Mouse (Mus musculus) left cerebral cortex, postnatal 4 days (tissue): Measurements from ENCODE around the gene Slc4a4. TPM values are rescaled to one million over a fixed set of nuclear protein-coding genes. Genes with fewer than 3 reads are reported as not detected.
A peak's percentile ranks its signal among the peaks of the same experiment; 100 is the strongest.

ENCODE experiments used
- DNase-seq: peaks from one replicate; pipeline ENCODE4 v3.0.0-alpha.2; 2022
- intact Hi-C: fragments of 180-260 bp; cut with DNase I; formaldehyde crosslinking; loops from one replicate; pipeline ENCODE4 v1.15.1; 2025
- total RNA-seq, 2 experiments: library from RNA; stranded (reverse); gene quantifications; 2 replicates each; pipeline ENCODE4 v1.2.3; 2021

The Slc4a4 gene
- total RNA-seq = 10 to 100 TPM; 52.0 to 60.8 TPM

DNA sequence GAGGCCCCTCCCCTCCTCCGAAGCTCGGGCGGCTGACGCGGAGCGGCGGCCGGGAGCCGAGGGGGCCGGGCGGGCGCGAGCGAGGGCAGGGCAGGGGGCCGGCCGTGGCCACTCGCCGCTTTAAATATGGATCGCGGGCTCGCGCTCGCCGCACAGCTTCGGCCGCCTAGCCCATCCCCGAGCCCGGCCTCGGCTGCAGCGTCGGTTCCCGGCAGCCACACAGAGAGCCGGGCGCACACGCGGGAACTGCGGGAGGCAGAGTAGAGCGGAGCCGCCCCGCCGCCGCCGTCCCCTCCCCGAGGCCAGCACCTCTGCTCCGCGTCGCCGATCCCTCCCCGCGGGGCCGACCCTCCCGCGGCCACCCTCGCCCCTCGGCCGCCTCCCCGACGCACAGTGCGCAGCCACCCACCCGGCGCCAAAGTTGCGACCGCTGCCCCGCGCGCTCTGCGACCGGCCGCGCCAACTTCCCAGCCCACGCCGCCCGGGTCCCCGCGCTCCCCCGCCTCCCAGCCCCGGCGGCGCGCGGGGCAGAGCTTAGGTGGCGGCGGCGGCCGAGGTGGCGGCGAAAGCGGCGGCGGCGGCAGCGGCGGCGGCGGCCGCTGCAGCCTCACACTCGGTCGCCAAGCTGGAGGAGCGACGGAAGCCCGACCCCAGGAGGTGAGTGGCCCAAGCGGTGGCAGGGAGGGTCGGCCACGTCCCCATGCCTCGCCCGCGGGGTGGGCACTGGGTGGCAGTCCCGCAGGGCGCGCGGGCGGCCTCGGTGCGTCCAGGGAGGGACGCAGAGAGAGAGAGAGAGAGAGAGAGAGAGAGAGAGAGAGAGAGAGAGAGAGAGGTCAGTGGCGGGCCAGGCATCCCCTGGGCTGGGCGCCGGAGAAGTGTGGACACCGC, at the start of gene Slc4a4:
Gene Slc4a4 (plus strand): TSS at position 151 of the 888 bp plus-strand sequence.
- peak; percentile 63 for DNase-seq
- intact Hi-C loops = loop anchor here (10.0 kb wide), 2 partner anchors 338 to 498 kb away; no protein-coding TSS in a partner anchor

DNA sequence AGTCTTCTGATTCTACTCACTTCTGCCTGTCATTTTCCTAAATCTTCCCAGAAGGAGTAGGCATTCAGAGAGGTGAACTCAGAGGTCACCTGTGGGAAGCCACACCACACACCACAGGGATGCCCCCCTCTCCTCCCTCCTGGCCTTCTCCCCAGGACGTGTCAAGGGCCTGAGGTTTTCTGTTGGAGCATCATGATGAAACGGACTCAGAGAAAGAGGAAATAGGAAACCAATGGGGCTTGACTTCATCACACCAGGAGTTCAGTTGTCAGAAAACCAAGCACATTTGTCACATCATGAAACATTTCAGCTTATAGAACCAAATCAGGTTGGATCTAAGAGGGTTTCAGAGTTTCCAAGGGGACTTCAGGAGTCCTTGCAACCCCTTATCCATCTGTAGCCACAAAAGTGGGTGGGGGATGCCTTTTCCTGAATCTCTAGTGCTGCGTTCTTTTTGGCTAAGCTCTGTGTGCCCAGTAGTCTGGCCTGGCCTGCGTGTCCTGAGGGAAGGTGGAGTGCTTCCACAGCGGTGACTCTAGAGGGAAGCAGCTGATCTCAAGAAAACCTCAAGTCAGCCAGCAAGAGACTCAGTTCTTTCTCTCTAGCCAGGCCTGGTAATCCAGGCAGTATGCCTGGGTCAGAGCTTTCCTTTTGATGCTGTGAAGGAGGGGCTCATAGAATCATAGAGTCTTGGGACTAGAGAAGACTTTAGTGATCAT, 46.4 kb upstream of the Slc4a4 start:
- intact Hi-C loops = no loop called here
- no peak for DNase-seq

DNA sequence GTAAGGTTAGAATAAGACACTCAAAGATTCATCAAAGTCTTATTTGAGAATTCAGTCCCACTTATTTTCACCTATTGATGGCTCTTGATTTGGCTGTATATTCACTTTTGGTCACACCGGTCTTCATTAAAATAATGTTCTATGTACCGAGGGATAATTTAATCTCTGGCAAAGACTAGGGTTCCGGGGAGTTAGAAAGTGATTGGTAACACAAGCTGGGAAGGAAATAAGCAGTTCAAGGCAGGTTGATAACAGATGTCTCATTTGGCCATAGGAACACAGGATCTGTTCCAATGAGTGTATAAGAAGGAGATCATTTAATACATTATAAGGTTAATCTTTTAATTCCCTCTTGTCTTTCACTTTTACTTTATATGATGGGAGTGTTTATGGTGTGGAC, 29.3 kb upstream of the Slc4a4 start:
- intact Hi-C loops = no loop called here
- DNase-seq = no peak

DNA sequence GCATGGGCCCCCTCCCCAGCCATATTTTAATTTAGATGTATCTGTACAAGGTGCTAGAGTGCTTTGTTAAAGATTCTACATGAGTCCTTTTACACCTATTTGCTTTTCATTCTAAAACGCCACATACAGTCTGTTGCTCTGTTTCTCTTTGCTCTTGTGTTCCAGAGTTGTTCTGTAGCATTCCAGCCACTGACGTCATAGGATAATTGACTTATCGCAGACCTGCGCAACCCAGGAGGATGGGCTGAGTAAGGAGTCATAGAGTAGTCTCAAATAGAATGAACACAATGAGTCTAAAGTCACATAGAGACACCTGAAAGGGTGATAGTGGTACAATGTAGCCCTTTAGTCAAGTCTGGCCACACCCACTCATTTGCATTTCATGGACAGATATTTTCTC, 28.8 kb upstream of the Slc4a4 start:
- intact Hi-C loops = no loop called here
- no peak for DNase-seq

DNA sequence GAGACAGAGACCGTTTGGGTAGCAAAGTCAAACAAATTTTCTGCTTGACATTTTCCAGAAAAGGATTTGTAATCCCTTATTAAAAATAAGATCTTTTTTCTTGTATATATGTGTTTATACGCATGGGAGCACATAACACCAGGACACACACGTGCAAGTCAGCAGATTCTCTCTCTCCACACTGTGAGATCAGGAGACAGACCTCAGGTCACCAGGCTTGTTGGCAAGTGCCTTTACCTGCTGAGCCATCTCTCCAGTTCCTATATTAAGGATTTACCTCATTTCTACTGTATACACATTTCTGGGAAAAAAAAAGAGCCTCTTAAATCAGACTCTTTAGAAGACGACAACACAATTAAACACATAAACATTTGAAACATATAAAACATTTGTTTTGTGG, 28.4 kb upstream of the Slc4a4 start:
- intact Hi-C loops = no loop called here
- DNase-seq = no peak

DNA sequence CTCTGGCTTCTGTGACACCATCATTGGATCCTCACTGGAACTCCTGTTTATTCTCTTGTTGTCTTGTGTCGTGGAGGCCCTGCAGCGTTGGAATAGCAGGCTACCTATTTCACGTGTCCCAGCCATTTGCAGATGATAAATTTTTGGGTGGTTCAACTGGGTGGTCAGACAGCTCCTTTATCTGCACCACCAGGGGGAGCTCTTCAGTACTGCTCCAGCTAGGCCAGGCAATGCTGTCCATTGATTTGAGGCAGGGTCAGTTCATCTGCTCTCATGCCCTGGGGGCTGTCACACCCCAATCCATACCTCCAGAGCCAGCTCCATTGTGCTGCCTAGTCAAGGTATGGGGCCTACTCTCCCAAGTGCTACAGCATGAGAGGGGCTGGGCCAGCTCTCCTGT, 24.5 kb upstream of the Slc4a4 start:
- intact Hi-C loops = no loop called here
- DNase-seq = peak; percentile 23

DNA sequence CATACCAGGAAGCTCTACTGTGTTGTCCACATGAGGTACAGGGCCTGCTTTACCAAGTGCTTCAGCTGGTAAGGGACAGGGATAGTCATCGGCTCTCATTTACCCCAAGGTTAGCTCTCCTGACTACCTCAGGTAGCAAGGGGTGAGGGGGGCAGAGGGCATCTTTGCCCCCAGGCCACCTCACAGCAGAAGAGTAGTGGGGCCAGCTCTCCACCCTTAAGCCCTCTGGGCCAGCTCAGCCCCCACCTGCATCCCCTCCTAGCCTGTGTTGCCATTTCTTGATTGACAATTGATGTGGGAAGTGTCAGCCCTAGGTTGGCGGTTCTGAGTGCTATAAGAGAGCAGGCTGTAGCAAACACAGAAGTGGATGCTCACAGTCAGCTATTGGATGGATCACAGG, 23.8 kb upstream of the Slc4a4 start:
- intact Hi-C loops = no loop called here
- no peak for DNase-seq

DNA sequence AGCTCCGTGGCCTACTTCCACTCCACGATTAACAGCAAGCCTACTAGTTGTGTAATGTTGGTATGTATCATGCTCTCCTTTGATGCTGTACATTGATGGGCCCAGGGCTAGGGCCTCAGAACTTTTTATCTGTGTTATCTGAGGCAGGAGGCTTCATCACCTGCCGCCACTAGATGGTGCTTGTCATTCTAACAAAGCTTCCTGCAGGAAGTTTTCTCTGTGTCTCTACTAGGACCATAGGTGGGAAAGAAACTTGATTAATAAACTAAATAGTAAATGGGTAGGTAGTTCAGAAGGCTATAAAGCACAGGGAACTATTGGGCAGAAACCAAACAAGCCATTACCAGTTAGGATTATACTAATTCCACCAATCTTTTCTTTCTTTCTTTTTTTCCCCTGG, 2.5 kb upstream of the Slc4a4 start:
- intact Hi-C loops = loop anchor here (10.0 kb wide), 2 partner anchors 341 to 501 kb away; no protein-coding TSS in a partner anchor
- peak; percentile 32 for DNase-seq

DNA sequence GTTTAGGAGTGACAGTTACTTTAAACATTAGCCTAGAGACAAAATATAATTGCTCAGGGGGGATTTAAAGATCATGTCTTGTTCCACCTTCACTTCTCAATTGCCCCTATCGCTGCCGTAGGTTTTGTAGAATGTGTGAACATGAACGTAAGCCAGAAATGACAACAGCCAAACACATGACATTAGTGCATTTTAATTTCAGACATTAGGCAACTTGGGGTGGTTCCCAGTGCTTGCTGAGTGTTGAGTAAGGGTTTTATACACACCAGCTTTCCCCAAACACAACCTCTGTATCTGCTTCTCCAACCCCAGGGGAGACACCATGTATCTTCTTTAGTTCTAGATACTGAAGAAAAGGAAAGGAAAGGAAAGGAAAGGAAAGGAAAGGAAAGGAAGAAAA, 1.1 kb upstream of the Slc4a4 start:
- DNase-seq = no peak
- intact Hi-C loops = loop anchor here (10.0 kb wide), 2 partner anchors 339 to 499 kb away; no protein-coding TSS in a partner anchor

DNA sequence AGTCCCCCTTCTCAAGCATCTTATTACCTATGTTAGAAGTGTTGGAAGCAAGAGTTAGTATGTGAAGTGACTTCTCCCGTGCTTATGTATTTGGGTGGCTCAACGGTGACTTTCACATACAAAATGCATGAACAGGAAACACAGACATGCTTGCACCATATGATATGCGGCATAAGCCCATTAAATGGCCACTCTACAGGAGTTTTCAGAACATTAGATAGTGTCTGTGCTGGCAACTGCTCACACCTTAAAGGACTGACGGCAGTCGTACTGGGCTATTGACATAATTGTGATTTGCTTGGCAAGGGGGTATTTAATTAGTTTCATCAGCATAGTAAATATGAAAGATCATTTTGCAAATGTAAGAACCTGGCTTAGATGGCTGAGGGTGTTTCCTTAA, 674 bp upstream of the Slc4a4 start:
- no peak for DNase-seq
- intact Hi-C loops = loop anchor here (10.0 kb wide), 2 partner anchors 339 to 499 kb away; no protein-coding TSS in a partner anchor

DNA sequence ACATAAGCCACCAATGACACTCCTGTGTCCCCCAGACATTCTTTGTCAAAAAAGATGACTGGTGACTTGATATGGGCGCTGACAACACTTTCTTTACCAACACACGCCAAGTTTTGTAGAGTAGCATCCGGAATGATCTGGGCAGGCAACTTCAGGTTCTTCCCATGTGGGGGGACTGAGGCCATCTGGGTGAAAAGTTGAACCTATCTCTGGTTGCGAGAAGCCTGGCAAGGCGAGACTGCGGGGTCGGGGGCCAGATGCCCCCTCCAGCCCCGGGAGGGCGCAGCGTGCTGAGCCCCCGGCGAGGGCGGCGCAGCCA, 310 bp upstream of the Slc4a4 start:
- no peak for DNase-seq
- intact Hi-C loops = loop anchor here (10.0 kb wide), 2 partner anchors 338 to 498 kb away; no protein-coding TSS in a partner anchor

DNA sequence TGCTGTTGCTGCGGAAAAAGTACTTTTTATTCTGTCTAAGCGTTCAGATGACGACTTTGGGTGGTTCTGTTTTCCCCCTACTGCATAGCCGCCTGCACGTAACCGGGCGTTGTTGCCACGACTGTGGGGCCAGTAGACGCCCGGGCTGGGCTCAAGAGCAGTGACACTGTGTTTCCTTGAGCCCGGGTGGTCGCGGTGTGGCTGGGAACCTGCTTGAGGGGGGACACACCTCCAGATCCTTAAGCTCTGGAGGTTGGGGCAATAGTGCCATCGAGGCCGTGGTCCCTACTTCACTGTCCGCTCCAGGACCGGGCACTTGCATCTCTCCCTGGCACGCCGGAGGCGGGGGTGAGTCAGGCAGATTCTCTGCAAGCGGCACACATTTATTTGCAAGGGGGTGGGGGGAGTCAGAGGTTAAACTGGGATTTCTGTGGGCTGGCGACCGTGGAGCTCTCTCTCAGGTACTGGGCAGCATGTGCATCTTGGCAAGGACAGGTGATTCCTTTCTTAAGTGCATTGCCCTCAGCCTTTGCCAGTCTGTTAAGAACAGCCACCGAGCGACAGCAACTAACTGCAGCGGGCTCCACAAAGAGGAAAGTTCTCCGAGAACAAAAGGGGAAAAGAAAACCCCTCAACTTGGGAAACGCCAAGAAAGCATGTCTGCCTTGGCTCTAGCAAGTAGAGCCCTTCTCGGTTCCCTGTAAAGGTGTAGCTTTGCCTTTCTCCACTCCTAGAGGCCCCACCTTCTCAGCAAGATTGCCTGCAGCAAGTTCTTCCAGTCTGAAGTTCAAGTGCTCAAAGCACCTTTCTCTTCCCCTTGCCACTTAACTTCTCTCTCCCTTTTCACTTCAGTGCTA, 1.2 kb downstream of the Slc4a4 start:
- intact Hi-C loops = loop anchor here (10.0 kb wide), 2 partner anchors 337 to 497 kb away; no protein-coding TSS in a partner anchor
- DNase-seq = peak; percentile 23

DNA sequence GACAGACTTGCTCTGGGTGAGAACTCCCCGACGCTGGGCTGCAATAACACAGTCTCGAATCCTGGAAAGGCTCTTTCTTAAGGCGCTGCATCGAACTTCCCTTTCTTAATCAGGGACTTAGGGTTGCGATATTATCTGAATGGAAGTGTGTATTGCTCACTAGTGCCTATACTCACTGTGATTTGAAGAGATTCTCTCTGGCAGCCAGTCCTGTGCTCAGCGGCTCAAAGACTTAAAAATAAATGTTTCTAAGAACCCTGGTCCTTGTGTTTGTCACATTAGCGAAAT, 1.7 kb downstream of the Slc4a4 start:
- intact Hi-C loops = loop anchor here (10.0 kb wide), 2 partner anchors 336 to 496 kb away; no protein-coding TSS in a partner anchor
- DNase-seq = no peak

DNA sequence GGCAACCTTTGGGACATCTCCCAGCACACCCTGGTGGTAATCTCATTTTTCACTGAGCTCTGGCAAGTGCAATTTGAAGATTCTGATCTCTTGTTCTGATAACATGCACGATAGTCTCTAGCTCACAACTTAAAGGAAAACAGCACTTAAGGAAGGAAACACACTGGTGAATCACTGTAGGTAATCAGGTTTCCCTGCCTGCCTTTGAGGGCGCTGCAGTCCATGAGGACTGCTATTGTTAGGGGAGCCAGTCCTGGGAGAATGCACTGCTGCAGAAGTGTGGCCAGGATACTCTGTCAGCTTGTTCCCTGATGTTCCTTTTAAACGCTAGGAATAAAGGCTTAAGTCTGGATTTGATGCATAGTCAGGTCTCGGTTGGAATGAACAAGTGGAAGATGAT, 2.7 kb downstream of the Slc4a4 start:
- intact Hi-C loops = loop anchor here (10.0 kb wide), 2 partner anchors 335 to 495 kb away; no protein-coding TSS in a partner anchor
- no peak for DNase-seq

DNA sequence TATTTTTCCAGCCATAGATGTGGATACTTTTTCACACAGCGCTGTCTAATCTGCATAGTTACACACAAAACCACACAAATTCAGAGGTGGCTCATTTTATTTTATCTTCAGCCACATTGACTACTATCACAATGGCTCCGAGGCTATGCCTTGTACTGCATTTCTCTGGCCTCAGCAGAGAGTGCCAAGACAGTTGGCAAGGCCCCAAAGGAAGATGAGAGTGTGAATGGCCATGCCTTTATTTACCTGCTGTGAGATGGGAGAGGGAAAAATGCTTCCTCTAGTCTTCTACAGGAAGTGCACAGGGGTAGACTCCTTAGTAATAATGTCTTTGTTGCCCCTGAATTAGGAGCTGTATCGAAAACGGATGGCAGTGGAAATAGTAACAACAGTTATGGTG, 3.5 kb downstream of the Slc4a4 start:
- intact Hi-C loops = no loop called here

DNA sequence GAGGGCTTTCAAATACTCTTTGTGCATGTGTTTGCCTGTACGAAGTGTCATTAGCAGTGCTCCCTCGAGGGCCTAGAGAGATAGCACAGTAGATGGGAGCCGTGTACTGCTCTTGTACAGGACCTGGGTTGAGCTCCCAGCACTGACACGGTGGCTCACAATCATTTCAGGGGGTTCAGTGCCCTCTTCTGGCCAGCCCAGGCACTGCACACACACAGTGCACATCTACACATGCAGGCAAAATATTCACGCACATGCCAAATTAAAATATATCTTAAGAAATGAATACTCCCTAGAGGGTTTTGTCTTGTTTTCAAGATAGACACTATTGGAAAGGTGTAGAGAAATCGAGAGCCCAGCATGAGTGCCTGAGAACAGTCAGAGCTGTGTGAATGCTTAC, 10.0 kb downstream of the Slc4a4 start:
- DNase-seq = no peak
- intact Hi-C loops = no loop called here

More for the DNA sequence above, 3.5 kb downstream of the Slc4a4 start:
- DNase-seq = peak; percentile 43

DNA sequence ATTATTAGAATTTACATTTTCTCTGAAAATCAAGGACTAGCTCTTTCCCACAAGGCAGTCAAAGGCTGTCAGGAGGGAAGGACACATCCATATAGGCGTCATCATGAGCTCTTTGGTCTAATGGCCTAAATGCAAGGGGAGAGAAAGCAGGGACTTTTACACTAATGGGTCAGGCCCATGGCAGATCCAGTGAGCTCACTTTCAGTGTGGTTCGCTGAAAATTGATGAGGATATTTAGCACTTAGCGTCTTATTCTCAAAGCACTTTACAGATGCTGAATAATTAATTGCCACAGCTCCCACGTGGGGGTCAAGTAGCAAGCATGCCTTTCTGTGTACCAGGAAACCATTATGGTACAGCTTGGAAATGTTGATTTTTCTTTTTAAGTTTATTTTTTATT, 16.5 kb downstream of the Slc4a4 start:
- intact Hi-C loops = no loop called here
- DNase-seq = no peak

DNA sequence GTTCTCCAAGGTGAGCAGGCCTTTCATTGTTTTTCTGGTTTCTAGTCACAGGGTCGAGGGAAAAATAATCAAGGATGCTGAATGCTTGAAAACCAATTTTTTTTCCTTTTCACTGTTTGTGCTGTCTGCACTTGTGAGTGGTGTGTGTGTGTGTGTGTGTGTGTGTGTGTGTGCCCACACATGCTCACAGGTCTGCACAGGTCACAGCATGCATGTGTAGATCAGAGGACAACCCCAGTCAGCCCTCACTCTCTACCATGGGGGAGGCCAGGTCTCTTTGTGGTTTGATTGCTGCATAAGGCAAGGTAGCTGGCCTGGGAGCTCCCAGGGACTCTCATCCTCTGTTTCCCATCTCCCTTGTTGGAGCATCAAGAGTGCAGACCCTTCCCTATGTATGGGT, 16.9 kb downstream of the Slc4a4 start:
- DNase-seq = no peak
- intact Hi-C loops = no loop called here

DNA sequence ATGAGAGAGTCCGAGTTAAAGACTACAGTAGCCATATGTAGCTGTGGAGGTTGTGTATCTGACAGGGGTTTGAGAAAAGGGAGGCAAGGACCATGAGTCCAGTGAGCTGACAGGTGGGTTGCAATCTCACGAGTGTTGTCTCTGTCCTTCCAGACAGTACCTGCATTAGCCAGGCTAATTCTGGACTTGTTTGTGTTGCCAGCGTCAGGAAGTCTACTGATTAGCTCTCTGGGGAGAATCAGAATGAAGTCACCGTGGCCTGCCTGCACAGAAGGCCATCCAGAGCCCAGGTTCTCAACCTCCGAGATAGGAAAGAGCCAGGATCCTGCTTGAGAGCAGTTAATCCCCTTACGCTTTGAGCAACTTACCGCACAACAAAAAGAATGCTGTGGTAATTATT, 18.2 kb downstream of the Slc4a4 start:
- DNase-seq = no peak
- intact Hi-C loops = no loop called here

DNA sequence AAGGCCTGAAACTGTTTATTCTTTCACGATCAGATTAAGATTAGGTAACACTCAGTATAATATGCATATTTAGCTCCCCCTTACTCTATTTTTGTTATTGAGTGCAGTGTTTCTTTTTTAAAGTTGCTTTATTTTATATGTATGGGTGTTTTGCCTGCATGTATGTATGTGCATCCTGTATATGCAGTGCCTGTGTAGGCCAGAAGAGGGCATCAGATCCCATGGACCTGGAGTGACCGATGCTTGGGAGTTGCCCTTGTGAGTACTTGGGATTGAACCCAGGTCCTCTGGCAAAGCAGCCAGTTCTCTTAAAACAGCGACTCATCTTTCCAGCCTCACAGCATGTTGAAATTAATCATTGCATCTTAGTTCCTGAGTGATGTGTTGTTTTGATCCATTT, 21.0 kb downstream of the Slc4a4 start:
- DNase-seq = no peak
- intact Hi-C loops = no loop called here

DNA sequence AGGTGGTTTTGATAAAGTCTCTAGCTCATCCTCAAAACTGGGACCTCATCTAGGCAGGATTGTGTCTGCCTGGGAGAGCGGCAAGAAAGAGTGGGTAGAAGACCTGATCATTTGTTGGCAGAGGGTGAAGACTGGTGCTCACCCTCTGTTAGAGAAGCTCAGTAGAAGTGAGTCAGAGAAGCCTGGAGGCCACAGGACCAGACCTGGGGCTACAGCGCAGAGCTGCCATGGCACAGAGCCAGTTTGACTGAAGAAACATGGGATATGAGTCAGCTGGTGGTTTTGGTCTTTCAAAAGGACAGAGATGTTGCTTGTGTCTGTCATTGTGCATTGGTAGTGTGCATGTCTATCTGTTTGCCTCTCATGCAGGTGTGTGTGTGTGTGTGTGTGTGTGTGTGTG, 26.0 kb downstream of the Slc4a4 start:
- intact Hi-C loops = no loop called here
- no peak for DNase-seq
